Mouse (Mus musculus): ENCODE results near the gene Erc1.
"Not testable (repeated sequence)": the region's sequence is repeated elsewhere in the genome, so short reads cannot be mapped to it uniquely, and the experiment has no call there.

The Erc1 gene

GRCm38 (mm10) chr6:119704899-119705298 lies 143.1 kb downstream of the Erc1 start:
- DNase-seq: no peak

DNA sequence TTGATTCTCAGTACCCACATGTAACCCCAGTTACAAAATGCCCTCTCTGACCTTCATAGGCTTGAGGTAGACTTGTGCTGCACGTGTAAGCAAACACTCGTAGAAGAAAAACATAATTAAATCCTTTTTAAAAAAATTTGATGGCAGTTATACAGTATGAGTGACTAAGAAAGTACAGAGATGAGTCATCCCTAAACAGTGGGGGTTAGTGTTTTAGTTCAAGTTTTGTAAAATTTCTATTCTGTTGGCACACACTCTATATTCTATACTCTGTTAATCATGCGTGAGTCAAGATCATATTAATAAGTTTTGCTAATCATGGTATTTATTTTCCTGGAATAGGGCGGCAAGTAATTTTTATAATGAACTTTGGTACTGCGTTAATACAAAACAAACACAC lies 155.2 kb downstream of the Erc1 start:
- DNase-seq: no peak

GRCm38 (mm10) chr6:119686470-119686869 lies 161.5 kb downstream of the Erc1 start:
- DNase-seq: no peak

DNA sequence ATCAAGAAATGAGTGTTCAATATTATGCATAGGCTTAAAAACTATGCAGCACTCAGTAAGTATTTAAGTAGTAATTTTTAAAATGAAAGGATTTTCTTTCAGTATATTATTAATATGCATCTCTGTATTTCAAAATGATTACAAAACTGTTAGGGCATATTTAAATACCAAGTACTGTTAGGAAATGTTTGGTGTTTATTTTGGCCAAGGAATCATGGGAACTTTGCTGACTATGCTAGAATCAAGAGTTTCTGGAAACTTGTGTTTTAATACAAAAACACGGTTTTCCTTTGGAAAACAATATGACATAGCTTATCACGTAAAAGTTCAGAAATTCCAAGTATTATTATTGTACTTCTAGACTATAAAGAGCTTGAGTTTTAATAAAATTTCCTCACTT lies 167.2 kb downstream of the Erc1 start:
- DNase-seq: no peak

- peak; percentile 42 to 53 for DNase-seq
Observed at GRCm38 (mm10) chr6:119674811-119675209, 173.2 kb downstream of the Erc1 start.

DNA sequence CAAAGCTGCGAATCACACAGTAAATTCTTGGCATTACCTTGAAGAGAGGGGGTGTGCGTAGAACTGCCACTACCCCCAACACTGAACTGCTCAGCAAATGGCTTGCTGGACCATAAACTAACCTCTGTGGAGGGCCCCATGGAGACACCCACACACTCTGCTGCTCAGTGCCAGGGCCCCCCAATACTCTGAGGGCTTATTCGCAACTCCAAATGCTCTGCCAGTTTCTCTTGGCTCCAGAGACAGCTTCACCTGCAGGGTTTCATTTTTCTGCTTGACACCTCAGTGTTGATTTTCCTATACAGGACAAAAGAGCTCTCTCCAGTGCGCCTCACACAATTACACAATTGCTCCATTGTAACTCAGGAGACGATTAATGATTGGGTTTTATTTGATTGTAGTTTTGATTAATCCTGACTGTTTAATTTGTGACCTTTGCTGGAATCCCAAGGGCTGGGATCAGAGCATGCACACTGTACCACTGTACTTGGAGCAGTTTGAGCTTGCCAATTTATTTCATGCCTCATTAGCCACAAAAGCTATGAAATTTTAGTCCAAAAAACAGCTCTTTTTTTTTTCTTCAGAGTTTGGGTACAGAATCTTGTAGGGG lies 173.7 kb downstream of the Erc1 start:
- DNase-seq: peak; percentile 62 to 82

- DNase-seq: no peak
Observed at GRCm38 (mm10) chr6:119669746-119670145, 178.2 kb downstream of the Erc1 start.

- DNase-seq: no peak
Observed at GRCm38 (mm10) chr6:119662936-119663335, 185.0 kb downstream of the Erc1 start.

DNA sequence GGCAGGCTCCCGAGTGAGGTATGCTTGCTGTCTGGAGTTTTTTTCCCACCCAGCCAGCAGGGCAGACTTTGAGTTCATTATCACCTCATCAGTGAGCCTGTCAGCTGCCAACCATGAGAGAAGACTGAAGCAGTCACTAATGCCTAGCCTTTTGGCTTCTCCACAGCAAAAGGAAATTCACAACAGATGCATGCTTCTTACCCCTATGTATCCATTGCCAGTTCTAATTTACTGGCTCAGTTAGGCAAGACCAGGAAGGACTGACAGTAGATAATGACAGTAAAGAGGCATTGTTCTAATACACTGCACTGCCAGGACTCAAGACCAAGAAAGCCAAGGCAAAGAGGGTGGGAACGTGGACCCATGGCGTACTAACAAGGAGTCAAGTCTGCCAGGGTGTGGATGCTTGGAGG lies 186.9 kb downstream of the Erc1 start:
- DNase-seq: peak; percentile 43 to 69

GRCm38 (mm10) chr6:119658441-119658840 lies 189.5 kb downstream of the Erc1 start:
- DNase-seq: no peak

DNA sequence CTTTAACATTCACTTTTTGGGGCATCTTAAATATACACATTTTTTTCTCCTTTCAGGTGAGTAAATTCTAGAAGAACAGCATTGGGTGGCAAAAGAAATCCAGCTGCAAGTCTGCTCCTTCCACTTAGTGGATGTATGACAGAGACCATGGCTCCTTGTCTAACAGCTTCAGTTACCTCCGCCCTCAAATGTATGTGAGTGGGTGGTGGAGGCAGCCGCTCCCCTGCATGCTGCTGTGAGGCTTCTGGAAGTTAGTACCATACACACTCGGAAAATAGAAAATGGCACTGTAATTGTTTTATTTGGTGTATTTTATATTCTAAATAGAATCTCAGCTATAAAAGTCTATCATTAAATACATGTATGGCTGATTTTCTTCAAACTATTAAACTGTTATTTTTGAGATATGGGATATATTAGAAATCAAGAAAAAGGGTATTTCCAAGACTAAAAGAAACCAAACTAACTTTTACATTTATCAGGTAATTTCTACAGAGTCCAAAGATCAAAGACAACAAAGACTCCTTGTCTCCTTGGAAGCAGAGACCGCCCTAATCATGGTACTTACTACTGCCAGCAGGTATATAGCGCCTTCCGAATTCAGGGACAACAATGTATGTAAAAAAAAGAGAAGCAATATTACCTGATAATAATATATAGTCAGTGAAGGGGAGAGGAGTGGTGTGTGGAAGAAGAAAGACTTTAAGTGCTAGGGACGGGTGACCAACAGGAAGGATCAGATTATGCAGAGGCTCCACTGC lies 190.4 kb downstream of the Erc1 start:
- DNase-seq: no peak

DNA sequence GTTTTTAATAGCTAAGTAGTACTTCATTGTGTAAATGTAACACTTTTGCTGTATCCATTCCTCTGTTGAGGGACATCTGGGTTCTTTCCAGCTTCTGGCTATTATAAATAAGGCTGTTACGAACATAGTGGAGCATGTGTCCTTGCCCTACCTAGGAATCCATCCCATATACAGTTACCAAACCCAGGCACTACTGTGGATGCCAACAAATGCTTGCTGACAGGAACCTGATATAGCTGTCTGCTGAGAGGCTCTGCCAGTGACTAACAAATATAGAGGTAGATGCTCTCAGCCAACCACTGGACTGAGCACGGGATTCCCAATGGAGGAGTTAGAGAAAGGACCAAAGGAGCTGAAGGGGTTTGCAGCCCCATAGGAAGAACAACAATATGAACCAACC lies 193.2 kb downstream of the Erc1 start:
- not testable (repeated sequence) for DNase-seq

DNA sequence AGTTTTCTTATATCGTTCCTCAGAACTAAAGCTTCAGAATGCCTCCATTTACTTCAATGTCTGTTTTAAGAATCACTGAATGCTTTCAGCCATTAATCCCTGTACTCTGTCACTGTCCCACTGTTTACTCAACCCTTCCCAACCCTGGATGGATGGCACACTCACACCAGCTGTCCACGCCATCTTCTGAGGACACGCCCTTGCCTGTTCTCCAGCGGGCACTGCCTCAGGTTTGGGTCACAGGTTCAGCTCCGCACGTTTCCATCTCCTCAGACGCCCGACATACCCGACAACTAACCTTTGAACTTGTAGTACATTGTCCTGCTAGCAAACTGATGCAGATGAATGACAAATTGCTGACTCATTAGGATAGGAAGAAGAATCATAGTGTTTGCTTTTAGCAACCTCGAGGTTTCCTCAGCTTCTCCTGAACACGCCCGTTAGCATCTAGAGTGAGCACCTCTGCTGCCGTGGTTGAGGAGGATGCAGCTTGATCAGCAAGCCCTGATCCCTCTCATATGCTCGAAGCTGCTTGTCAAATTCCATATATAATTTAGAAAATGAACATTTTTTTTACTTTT lies 204.0 kb downstream of the Erc1 start:
- no peak for DNase-seq

DNA sequence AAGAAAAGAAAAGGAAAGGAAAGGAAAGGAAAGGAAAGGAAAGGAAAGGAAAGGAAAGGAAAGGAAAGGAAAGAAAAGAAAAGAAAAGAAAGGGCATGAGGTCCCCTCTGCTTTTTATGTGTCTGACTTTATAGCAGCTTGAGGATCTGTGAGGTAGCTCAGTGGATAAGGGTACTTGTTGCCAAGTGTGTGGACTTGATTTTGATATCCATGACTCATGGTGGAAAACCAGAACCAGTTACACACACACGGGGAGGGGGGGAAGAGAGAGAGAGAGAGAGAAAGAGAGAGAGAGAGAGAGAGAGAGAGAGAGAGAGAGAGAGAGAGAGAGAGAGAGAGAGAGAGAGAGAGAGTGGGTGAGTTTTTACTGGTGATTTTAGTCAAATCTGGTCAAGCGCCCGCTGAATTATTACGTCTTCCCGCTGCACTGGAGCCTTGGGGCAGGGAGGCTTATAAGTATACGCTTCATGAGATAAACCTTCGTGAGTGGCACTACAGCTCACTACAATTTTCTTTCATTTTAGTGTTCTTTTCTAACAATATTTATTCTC lies 204.7 kb downstream of the Erc1 start:
- DNase-seq: no peak

- no peak for DNase-seq
Observed at GRCm38 (mm10) chr6:119642718-119643117, 205.2 kb downstream of the Erc1 start.

DNA sequence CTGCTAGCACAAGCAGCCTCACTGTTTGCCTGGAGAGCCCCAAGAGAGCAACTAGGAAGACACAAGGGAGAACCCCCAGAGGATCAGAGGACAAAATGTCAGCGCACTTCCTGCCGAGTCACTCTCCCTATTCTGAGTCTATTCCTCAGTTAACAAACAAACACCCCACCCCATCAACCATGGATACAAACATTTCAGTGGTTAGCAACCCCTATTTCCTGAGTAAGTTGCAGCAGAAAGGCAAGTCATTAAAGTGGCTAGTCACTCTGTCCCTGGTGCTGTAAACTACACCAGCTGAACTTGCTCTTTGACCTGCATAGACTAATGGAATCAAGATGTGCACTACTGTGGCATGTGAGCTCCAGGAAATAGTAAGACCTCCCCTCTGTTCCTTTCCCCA lies 212.3 kb downstream of the Erc1 start:
- DNase-seq: no peak

DNA sequence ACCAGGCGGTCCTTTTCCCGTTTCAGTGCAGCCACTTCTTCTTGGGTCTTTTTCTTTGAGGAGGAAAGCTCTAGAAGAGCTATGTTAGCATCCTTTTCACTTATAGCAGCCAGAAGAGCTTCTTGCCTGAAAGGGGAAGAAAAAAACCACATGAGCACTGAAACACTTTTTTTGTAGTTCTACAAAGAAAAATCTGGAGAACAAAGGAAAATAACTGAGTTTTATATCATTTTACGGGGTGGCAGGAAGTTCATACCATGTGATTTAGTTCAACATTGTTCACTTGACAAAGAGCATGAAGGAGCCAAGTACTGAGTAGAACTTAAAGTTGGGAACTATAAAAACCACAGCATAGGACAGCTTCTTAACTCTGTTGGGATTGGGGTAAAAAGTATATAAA lies 217.3 kb downstream of the Erc1 start:
- DNase-seq: no peak

GRCm38 (mm10) chr6:119601379-119601778 lies 246.6 kb downstream of the Erc1 start:
- DNase-seq: no peak

DNA sequence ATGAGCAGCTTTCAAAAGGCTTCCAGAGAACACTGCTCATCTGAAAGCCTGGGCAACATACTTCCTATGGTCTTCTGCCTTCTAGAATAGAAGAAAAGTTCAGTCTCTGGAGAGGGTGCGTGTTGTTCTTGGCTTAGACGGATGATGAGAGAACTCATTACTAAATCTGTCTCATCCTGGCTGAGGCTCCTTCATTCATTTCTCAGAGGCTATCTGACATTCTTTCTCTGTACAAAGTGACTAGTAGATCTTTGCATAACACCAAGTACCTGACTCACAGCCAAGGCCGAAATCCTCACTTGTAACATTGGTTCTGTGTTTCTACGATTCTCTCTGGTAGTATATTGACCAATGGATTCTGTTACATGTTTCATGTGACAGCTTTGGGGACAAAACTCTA lies 252.5 kb downstream of the Erc1 start:
- DNase-seq: no peak

DNA sequence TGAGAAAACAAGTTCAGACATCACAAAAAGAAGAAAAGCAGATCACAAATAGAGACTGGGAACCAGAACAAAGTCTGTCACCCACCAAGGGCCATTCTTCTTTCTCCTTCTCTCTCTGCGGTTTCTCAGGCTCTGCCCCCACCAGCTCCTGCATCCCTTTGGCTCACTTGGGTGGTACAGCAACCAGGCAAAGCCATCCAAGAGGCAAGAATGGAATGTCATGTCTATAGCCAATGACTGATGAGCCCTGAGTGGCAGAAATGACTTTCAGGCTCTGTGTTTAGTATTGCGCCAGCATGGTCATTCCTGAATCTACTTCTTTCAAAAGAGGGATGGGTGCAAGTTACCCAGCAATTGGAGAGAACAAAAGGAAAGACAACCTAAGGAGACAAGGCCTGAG lies 257.1 kb downstream of the Erc1 start:
- DNase-seq: no peak

GRCm38 (mm10) chr6:119587897-119588296 lies 260.1 kb downstream of the Erc1 start:
- no peak for DNase-seq

GRCm38 (mm10) chr6:119587454-119587853 lies 260.5 kb downstream of the Erc1 start:
- DNase-seq: no peak

GRCm38 (mm10) chr6:119585652-119586375 lies 262.2 kb downstream of the Erc1 start:
- DNase-seq: no peak

Data from cerebellum, postnatal 14 days (tissue).